Mouse (Mus musculus) layer of hippocampus, postnatal 25 days (tissue): ENCODE measurements around the gene P3h3. TPM values are rescaled to one million over a fixed set of nuclear protein-coding genes. Genes with fewer than 3 reads are reported as not detected.
A peak's percentile ranks its signal among the peaks of the same experiment; 100 is the strongest.
"Not testable (repeated sequence)": the region's sequence is repeated elsewhere in the genome, so short reads cannot be mapped to it uniquely, and the experiment has no call there.

Experiments used
- DNase-seq, 2 experiments: peaks; one replicate each; pipeline ENCODE4 v3.0.0; 2022; ENCODE audit warnings: mixed read lengths in 2 of 2, low spot score in 1 of 2; ENCODE audit errors: extremely low spot score in 1 of 2
- total RNA-seq, 2 experiments: library from RNA; stranded (reverse); gene quantifications; 2 replicates each; pipeline ENCODE4 v1.2.3; 2021

The P3h3 gene
- total RNA-seq, 2 experiments from 2014 or later, result 18.5 to 30.1 TPM

GRCm38 (mm10) chr6:124834512-124835081, 23.0 kb downstream of the P3h3 start:
- DNase-seq, result no peak

- DNase-seq, result no peak
These were observed 25.9 kb downstream of the P3h3 start for GRCm38 (mm10) chr6:124831649-124832048.

GRCm38 (mm10) chr6:124831199-124831598, 26.4 kb downstream of the P3h3 start:
- not testable (repeated sequence) for DNase-seq

- DNase-seq, result peak; percentile 69 to 82
These were observed 27.5 kb downstream of the P3h3 start for GRCm38 (mm10) chr6:124829799-124830700.

GRCm38 (mm10) chr6:124828868-124829798, 28.4 kb downstream of the P3h3 start, which contains the start of the genes Usp5 and Cdca3:
Gene Usp5 (minus strand): TSS chr6:124829484.
Gene Cdca3 (plus strand): TSS chr6:124829547.
- DNase-seq, result peak; percentile 86 to 97

GRCm38 (mm10) chr6:124828101-124828592, 29.4 kb downstream of the P3h3 start:
- DNase-seq, result no peak

GRCm38 (mm10) chr6:124822049-124822448, 35.5 kb downstream of the P3h3 start:
- no peak for DNase-seq

- no peak for DNase-seq
These were observed 36.7 kb downstream of the P3h3 start for GRCm38 (mm10) chr6:124820891-124821290.

GRCm38 (mm10) chr6:124817971-124818370, 39.6 kb downstream of the P3h3 start:
- no peak for DNase-seq

GRCm38 (mm10) chr6:124817563-124817962, 40.0 kb downstream of the P3h3 start:
- DNase-seq, result no peak

GRCm38 (mm10) chr6:124817125-124817524, 40.4 kb downstream of the P3h3 start:
- no peak for DNase-seq

GRCm38 (mm10) chr6:124816611-124817010, 40.9 kb downstream of the P3h3 start:
- DNase-seq, result no peak

- DNase-seq, result no peak
These were observed 42.4 kb downstream of the P3h3 start for GRCm38 (mm10) chr6:124814858-124815774.

GRCm38 (mm10) chr6:124814448-124814847, 43.1 kb downstream of the P3h3 start:
- DNase-seq, result peak in 1 of 2 experiments; percentile 21

GRCm38 (mm10) chr6:124813933-124814332, 43.6 kb downstream of the P3h3 start, which contains the start of gene Tpi1:
Gene Tpi1 (minus strand): TSS chr6:124814296.
- DNase-seq, result peak; percentile 78 to 79

GRCm38 (mm10) chr6:124813496-124813895, 44.1 kb downstream of the P3h3 start:
- peak; percentile 49 to 58 for DNase-seq

GRCm38 (mm10) chr6:124812848-124813247, 44.7 kb downstream of the P3h3 start:
- DNase-seq, result no peak

- no peak for DNase-seq
These were observed 45.6 kb downstream of the P3h3 start for GRCm38 (mm10) chr6:124811701-124812560.

GRCm38 (mm10) chr6:124811403-124811665, 46.2 kb downstream of the P3h3 start:
- DNase-seq, result no peak
